Mouse (Mus musculus): ENCODE results near the gene Atp8a1. TPM values are rescaled to one million over a fixed set of nuclear protein-coding genes. Genes with fewer than 3 reads are reported as not detected.
"Not testable (repeated sequence)": the region's sequence is repeated elsewhere in the genome, so short reads cannot be mapped to it uniquely, and the experiment has no call there.

The Atp8a1 gene
- total RNA-seq, 2 experiments from 2014 or later, result 47.1 to 62.3 TPM

DNA sequence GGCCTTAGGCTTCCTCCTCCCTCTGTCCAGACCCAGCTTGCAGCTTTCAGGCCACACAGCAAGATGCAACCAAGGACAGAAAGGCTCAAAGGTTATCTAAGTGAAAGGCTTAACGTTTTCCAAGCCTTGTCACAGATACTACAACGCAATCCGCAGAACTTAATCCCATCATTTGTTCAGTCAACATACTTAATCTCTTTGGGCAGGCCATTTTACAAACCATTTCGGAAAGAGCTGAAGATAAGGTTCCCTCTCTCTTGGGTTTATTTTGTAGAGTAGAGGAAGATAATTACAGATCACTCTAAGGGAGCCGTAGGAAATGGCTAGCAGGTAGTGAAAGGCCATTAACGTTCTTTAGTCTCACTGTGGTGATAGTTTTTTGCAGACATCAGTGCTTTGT lies 24.6 kb downstream of the Atp8a1 start:
- TF ChIP-seq CTCF (IDR thresholded peaks at IDR 0.05), result no peak
- DNase-seq, result no peak
- intact Hi-C loops (cut with DNase I), result no loop called here
- Histone ChIP-seq H3K27ac (peak overlapping the region; percentile 55), H3K4me3 (no peak overlapping the region)

DNA sequence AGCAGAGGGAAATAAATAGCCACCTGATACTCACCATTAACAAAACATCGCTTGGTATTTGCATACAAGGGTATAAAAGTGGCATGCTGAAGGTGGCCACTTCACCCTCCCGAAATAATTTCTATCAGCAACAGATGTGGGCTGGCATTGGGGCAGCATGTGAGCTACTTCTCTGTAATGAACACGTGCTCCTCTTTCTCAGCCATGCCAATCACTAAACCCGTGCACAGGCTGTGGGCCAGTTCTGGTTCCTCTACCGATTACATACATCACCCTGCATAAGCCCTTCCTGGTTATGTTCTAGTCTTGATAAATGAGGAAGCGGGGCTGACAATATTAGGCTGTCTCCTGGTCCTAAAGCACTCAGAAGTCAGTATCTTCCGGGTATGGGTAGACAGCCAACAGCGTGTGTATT lies 25.2 kb downstream of the Atp8a1 start:
- Histone ChIP-seq H3K4me3 (no peak overlapping the region), H3K27ac (peak overlapping the region; percentile 55)
- intact Hi-C loops (cut with DNase I), result no loop called here
- no peak for TF ChIP-seq CTCF (IDR thresholded peaks at IDR 0.05)
- DNase-seq, result no peak

GRCm38 (mm10) chr5:67821185-67821584 lies 26.0 kb downstream of the Atp8a1 start:
- DNase-seq, result no peak
- intact Hi-C loops (cut with DNase I), result no loop called here
- TF ChIP-seq CTCF (IDR thresholded peaks at IDR 0.05), result no peak
- Histone ChIP-seq H3K27ac (peak overlapping the region; percentile 55; the same call in 1 of the 2 replicates), H3K4me3 (no peak overlapping the region)

DNA sequence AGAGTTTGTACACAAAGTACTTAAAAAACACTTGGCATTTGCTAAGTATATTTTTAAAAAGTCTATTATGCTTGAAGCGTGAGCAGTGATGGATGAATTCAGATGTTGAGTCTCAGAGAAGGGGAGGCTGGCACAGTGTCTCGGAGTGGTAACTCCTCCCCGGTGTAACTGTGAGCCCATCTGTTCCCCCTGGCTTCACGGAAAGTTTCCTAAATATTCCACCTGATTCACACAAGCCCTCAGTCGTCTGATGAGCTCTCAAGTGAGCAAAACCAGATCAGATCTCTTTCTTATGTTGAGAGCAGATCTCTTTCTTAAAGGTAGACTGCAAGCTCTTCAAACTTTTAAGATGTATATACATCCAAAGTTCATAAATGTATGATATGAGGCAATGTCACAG lies 27.8 kb downstream of the Atp8a1 start:
- intact Hi-C loops (cut with DNase I), result no loop called here

GRCm38 (mm10) chr5:67815572-67816325 lies 31.5 kb downstream of the Atp8a1 start:
- intact Hi-C loops (cut with DNase I), result no loop called here
- no peak overlapping the region for H3K4me3 ChIP-seq
- TF ChIP-seq CTCF (IDR thresholded peaks at IDR 0.05), result no peak
- no peak overlapping the region for H3K27ac ChIP-seq
- peak; percentile 34 for DNase-seq

More for the DNA sequence above, 27.8 kb downstream of the Atp8a1 start:
- Histone ChIP-seq H3K27ac (no peak overlapping the region), H3K4me3 (no peak overlapping the region)
- no peak for TF ChIP-seq CTCF (IDR thresholded peaks at IDR 0.05)
- no peak for DNase-seq

- DNase-seq; H3K27ac ChIP-seq; H3K4me3 ChIP-seq; intact Hi-C loops (cut with DNase I): not testable (repeated sequence)
Observed at GRCm38 (mm10) chr5:67815060-67815459, 32.2 kb downstream of the Atp8a1 start.

- no peak for DNase-seq
- H3K27ac ChIP-seq, result no peak overlapping the region
- no peak overlapping the region for H3K4me3 ChIP-seq
- TF ChIP-seq CTCF (IDR thresholded peaks at IDR 0.05), result no peak
- intact Hi-C loops (cut with DNase I), result no loop called here
Observed at GRCm38 (mm10) chr5:67814437-67814965, 32.7 kb downstream of the Atp8a1 start.

DNA sequence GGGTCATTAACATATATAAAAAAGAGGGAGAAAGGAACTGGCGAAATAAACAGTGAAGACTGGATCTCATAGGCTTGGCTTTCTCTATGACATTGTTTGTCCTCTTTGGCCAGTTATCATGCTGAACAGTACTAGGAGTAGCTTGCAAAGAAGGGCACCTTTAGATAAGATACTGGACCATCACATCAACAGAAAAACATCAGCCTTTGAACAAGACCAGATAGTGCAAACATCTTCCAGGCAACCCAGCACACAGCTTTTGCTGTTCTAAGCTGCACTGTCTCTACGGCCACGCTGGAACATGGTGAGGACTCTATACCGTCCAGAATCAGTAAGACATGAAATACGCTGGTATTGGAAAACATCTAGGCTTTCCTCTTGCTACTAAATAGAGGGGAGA lies 33.9 kb downstream of the Atp8a1 start:
- TF ChIP-seq CTCF (IDR thresholded peaks at IDR 0.05), result no peak
- H3K27ac ChIP-seq, result no peak overlapping the region
- intact Hi-C loops (cut with DNase I), result no loop called here
- H3K4me3 ChIP-seq, result no peak overlapping the region
- no peak for DNase-seq

DNA sequence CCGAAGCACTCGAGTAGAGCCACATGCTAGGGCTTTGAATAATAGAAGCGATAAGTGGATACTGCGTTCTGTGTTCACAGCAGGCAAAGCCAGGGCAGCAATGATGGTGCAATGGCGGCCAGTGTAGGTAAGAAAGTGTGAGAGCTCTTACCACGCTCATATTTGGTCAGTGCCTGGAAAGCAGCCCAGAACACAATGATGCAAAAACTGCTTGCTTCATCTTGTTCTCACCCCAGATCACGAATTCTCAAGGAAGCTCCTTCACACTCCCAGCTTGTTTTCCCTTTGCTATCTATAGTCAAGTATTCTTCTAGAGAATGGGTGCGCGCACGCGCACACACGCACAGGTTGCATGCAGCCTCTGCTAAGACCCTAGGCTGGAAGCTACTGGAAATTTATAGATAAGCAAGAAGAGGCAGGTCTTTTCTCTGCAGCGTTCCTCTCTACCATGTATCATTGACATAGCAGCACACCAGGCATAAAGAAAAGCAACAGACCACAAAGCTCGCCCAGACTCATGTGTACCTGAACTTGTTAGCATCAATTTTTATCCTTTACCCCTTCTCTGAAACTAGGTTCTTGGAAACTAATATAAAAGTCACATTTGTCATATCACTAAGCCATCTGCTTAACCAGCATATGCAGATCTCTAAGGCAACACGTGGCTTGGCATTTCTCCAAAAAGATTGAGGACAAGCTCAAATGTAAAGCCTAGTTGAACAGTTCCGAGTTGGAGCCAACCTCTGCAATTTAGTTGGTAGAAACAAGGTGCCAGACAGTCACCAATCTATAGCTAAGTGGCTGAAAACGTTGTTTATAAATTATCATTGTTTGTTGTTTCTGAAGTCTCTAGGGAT lies 44.8 kb downstream of the Atp8a1 start:
- DNase-seq, result peak; percentile 28
- intact Hi-C loops (cut with DNase I), result no loop called here
- Histone ChIP-seq H3K27ac (peak overlapping the region; percentile 74; the same call in 1 of the 2 replicates), H3K4me3 (no peak overlapping the region)
- TF ChIP-seq CTCF (IDR thresholded peaks at IDR 0.05), result no peak

- intact Hi-C loops (cut with DNase I), result no loop called here
- DNase-seq, result no peak
- TF ChIP-seq CTCF (IDR thresholded peaks at IDR 0.05), result no peak
Observed at GRCm38 (mm10) chr5:67800801-67801200, 46.4 kb downstream of the Atp8a1 start.

DNA sequence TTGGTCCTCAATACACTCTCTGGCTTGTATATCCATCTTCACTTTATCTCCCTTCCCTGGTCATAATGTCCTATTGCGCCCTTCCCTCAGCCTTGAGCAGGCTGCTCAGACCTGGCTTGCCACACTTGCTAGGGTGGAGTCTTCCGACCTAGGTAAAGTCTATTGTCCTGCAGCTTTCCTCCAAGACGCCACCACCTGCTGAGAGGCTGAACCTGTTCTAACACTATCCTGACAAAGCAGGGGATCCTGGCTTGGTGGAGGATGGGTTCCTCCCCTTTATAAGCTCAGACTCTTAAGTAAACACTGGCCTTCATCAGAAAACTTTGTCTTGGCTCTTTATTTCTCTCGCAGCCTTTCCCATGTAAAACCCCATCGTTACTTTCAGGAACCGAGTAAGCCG lies 47.4 kb downstream of the Atp8a1 start:
- no peak for DNase-seq
- intact Hi-C loops (cut with DNase I), result no loop called here
- no peak overlapping the region for H3K4me3 ChIP-seq
- no peak overlapping the region; the same call in 1 of the 2 replicates for H3K27ac ChIP-seq
- no peak for TF ChIP-seq CTCF (IDR thresholded peaks at IDR 0.05)

More at GRCm38 (mm10) chr5:67800801-67801200, 46.4 kb downstream of the Atp8a1 start:
- Histone ChIP-seq H3K4me3 (no peak overlapping the region), H3K27ac (peak overlapping the region; percentile 46; the same call in 1 of the 2 replicates)

GRCm38 (mm10) chr5:67798348-67798747 lies 48.9 kb downstream of the Atp8a1 start:
- TF ChIP-seq CTCF (IDR thresholded peaks at IDR 0.05), result no peak
- H3K4me3 ChIP-seq, result no peak overlapping the region
- intact Hi-C loops (cut with DNase I), result no loop called here
- H3K27ac ChIP-seq, result peak overlapping the region; percentile 67
- no peak for DNase-seq
